Mouse (Mus musculus) liver (tissue): Measurements from ENCODE around the gene Borcs7.
"Not testable (repeated sequence)": the region's sequence is repeated elsewhere in the genome, so short reads cannot be mapped to it uniquely, and the experiment has no call there.

Experiments used
- DNase-seq: peaks from one replicate; pipeline ENCODE4 v3.0.0-alpha.2; 2020; ENCODE audit warnings: mixed read lengths

Borcs7 gene

GRCm38 (mm10) chr19:46715016-46715415 lies 25.3 kb downstream of the Borcs7 start:
- DNase-seq = no peak

- DNase-seq = no peak
Measured at GRCm38 (mm10) chr19:46718150-46718549, 28.4 kb downstream of the Borcs7 start.

GRCm38 (mm10) chr19:46724411-46724810 lies 34.7 kb downstream of the Borcs7 start:
- DNase-seq = no peak

GRCm38 (mm10) chr19:46726142-46726541 lies 36.4 kb downstream of the Borcs7 start:
- DNase-seq = no peak

GRCm38 (mm10) chr19:46727140-46727736 lies 37.5 kb downstream of the Borcs7 start:
- peak; percentile 31 for DNase-seq

- DNase-seq = peak; percentile 68
Measured at GRCm38 (mm10) chr19:46727945-46728540, 38.3 kb downstream of the Borcs7 start.

- DNase-seq = no peak
Measured at GRCm38 (mm10) chr19:46728909-46729308, 39.2 kb downstream of the Borcs7 start.

GRCm38 (mm10) chr19:46731351-46731750 lies 41.6 kb downstream of the Borcs7 start:
- no peak for DNase-seq

GRCm38 (mm10) chr19:46732673-46733072 lies 43.0 kb downstream of the Borcs7 start:
- not testable (repeated sequence) for DNase-seq

GRCm38 (mm10) chr19:46733626-46734025 lies 43.9 kb downstream of the Borcs7 start:
- no peak for DNase-seq

- no peak for DNase-seq
Measured at GRCm38 (mm10) chr19:46735241-46735640, 45.5 kb downstream of the Borcs7 start.

GRCm38 (mm10) chr19:46737106-46737505 lies 47.4 kb downstream of the Borcs7 start:
- DNase-seq = no peak

GRCm38 (mm10) chr19:46740341-46741008 lies 50.8 kb downstream of the Borcs7 start:
- peak; percentile 59 for DNase-seq

- no peak for DNase-seq
Measured at GRCm38 (mm10) chr19:46741574-46741973, 51.9 kb downstream of the Borcs7 start.

- no peak for DNase-seq
Measured at GRCm38 (mm10) chr19:46744681-46745080, 55.0 kb downstream of the Borcs7 start.

- DNase-seq = no peak
Measured at GRCm38 (mm10) chr19:46747799-46748198, 58.1 kb downstream of the Borcs7 start.

- no peak for DNase-seq
Measured at GRCm38 (mm10) chr19:46752235-46752634, 62.5 kb downstream of the Borcs7 start.
